In the genomic region with DNA sequence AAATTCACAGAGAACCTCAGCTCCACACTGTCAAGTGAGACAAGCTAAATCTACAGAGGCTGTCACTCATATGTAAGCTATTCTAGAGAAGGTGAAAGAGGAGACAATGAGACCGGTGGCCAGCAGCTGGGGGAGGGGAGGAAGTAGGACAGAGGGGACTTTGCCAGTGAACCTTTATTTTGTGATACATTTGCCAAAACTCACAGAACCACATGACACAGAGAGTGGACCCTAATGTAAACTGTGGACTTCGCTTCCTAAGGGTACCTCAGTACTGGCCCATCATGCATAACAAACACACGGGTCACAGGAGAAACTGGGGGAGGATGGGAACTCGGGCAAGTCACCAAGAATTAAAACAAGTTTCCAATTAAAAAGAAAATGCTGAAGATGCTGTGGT, we compare ENCODE assay signal across 19 mouse cellular contexts. TPM values are rescaled to one million over a fixed set of nuclear protein-coding genes. Genes with fewer than 3 reads are reported as not detected.
DNase-seq lines count a peak whose midpoint lies in the region; ATAC-seq and TF ChIP-seq lines count a peak whose summit lies in the region.
"Had no signal": no experiment of that assay in that cellular context is flagged by ENCODE, and none has a peak within 500 bp of the region (broad histone marks: within the 10 kb centered on the region; RNA-seq: fewer than 3 reads in every experiment).

No protein-coding gene starts in this region.

- no peak overlapping the region for H3K4me3 ChIP-seq in gastrocnemius, adult 2 months
- no peak overlapping the region for H3K4me3 ChIP-seq in liver, adult 2 months (ENCODE audit: insufficient read depth, low read depth, low read length)
- no peak overlapping the region for H3K4me3 ChIP-seq in liver, embryonic 12.5 days
- no peak overlapping the region for H3K4me3 ChIP-seq in kidney, adult 2 months (ENCODE audit: insufficient read depth, low read depth, low read length)
- H3K4me3 ChIP-seq: embryonic facial prominence, embryonic 13.5 days; forebrain, embryonic 12.5 days had no signal

- DNase-seq in gastrocnemius, adult 2 months, result no peak
- DNase-seq in gastrocnemius, adult 8-10 months (ENCODE audit: low spot score in 2 of 2), result no peak
- DNase-seq in liver, adult 2 months (ENCODE audit: extremely low read depth, low read depth, low spot score), result peak; percentile 94
- peak; percentile 94 for DNase-seq in kidney, adult 2 months
- DNase-seq in kidney, postnatal 25 days, result peak; percentile 80 to 88
- no peak for DNase-seq in cerebellum, adult 9-10 months
- DNase-seq in cerebellum, postnatal 4 days (ENCODE audit: low spot score in 2 of 2), result no peak
- DNase-seq: cerebellum, postnatal 14 days; heart, adult 11 months; heart, postnatal 4 days; midbrain, embryonic 14.5 days; thymus, postnatal 36 days had no signal

- peaks cover 58% of the 10 kb centered on the region for H3K79me2 ChIP-seq in liver, adult 2 months (ENCODE audit: control insufficient read depth, insufficient read depth, low read length)

- no peak for TF ChIP-seq POLR2A in liver, adult 2 months (IDR thresholded peaks at IDR 0.05; ENCODE audit: extremely low read depth, insufficient read depth, low read length)
- TF ChIP-seq POLR2A in kidney, adult 2 months (IDR thresholded peaks at IDR 0.05; ENCODE audit: low read depth, low read length), result no peak

- no peak overlapping the region for H3K9ac ChIP-seq in liver, adult 2 months (ENCODE audit: low read depth, low read length)
- H3K9ac ChIP-seq in liver, embryonic 12.5 days, result no peak overlapping the region
- H3K9ac ChIP-seq: forebrain, embryonic 12.5 days; liver, embryonic 14.5 days had no signal

- no peak overlapping the region for H3K4me2 ChIP-seq in liver, embryonic 12.5 days
- H3K4me2 ChIP-seq: embryonic facial prominence, embryonic 13.5 days; forebrain, embryonic 12.5 days had no signal

- H3K36me3 ChIP-seq in liver, adult 2 months (ENCODE audit: control insufficient read depth, insufficient read depth, low read length), result peaks cover 2% of the 10 kb centered on the region; the same call in 1 of the 2 replicates
- H3K36me3 ChIP-seq in liver, embryonic 12.5 days, result 0 out of 2 replicates have a peak, but pooled peaks cover 3% of the 10 kb centered on the region
- H3K36me3 ChIP-seq in kidney, adult 2 months (ENCODE audit: control insufficient read depth, insufficient read depth, low read length), result no peaks in the 10 kb centered on the region
- H3K36me3 ChIP-seq: forebrain, embryonic 12.5 days had no signal

- H3K9me3 ChIP-seq in liver, embryonic 12.5 days (replicated peaks), result no peaks in the 10 kb centered on the region
- H3K9me3 ChIP-seq: forebrain, embryonic 12.5 days had no signal

- no peak for TF ChIP-seq CTCF in gastrocnemius, adult 2 months (IDR thresholded peaks at IDR 0.05)
- TF ChIP-seq CTCF in liver, adult 2 months (IDR thresholded peaks at IDR 0.05; ENCODE audit: low read depth, low read length), result no peak
- TF ChIP-seq CTCF in kidney, adult 2 months (conservative IDR thresholded peaks at IDR 0.05; ENCODE audit: insufficient read depth, insufficient read length, low read depth, low read length), result no peak

- 11% methylated on average over 4 of the region's 4 CpGs for WGBS in liver, adult 2 months
- 63% methylated on average over 4 of the region's 4 CpGs for WGBS in liver, embryonic 12.5 days (ENCODE audit: insufficient replicate concordance)
- 18% methylated on average over 4 of the region's 4 CpGs for WGBS in kidney, adult 2 months

- H3K27ac ChIP-seq in gastrocnemius, adult 2 months, result peak overlapping the region; percentile 16; the same call in 1 of the 2 replicates
- H3K27ac ChIP-seq in liver, adult 2 months (replicated peaks; ENCODE audit: insufficient read depth, low read depth, low read length), result peak overlapping the region; percentile 99
- no peak overlapping the region for H3K27ac ChIP-seq in liver, embryonic 12.5 days
- H3K27ac ChIP-seq in kidney, adult 2 months (ENCODE audit: insufficient read depth, low read depth, low read length), result peak overlapping the region; percentile 90
- H3K27ac ChIP-seq: embryonic facial prominence, embryonic 13.5 days; forebrain, embryonic 12.5 days; liver, embryonic 14.5 days; macrophage had no signal

- ATAC-seq in liver, embryonic 12.5 days, result no peak
- ATAC-seq: inflammation-experienced regulatory T-cells, adult 6 months; Patski had no signal

- H3K4me1 ChIP-seq in liver, adult 2 months (ENCODE audit: control insufficient read depth, insufficient read depth, low read length), result peaks cover 56% of the 10 kb centered on the region
- H3K4me1 ChIP-seq in liver, embryonic 12.5 days, result peaks cover 75% of the 10 kb centered on the region
- peaks cover 45% of the 10 kb centered on the region for H3K4me1 ChIP-seq in kidney, adult 2 months (ENCODE audit: control insufficient read depth, insufficient read depth, low read length)

- intact Hi-C loops in gastrocnemius, adult 2 months (cut with DNase I), result no loop called here

- no peaks in the 10 kb centered on the region for H3K27me3 ChIP-seq in liver, adult 2 months (ENCODE audit: control insufficient read depth, insufficient read depth, low read length)
- no peaks in the 10 kb centered on the region for H3K27me3 ChIP-seq in liver, embryonic 12.5 days (replicated peaks)
- no peaks in the 10 kb centered on the region for H3K27me3 ChIP-seq in kidney, adult 2 months (replicated peaks; ENCODE audit: control insufficient read depth, insufficient read depth, low read length)
- H3K27me3 ChIP-seq: embryonic facial prominence, embryonic 13.5 days; forebrain, embryonic 12.5 days; Patski had no signal

RNA-seq across cellular contexts. Expression of a gene that starts 17.5 kb away (rescaled TPM):
- 10 to 100 TPM; 21.7 to 29.8 TPM for total RNA-seq in gastrocnemius, adult 2 months (2021)
- 10 to 100 TPM; 21.4 to 30.8 (median 24.5) TPM for total RNA-seq in gastrocnemius, adult 8-10 months (2022)
- 43.1 and 56.9 TPM in 2 replicates for total RNA-seq in liver, adult 2 months (2014; rRNA removed)
- polyA plus RNA-seq in liver, adult 2 months (2012; rRNA removed), result 85.1 and 88.2 TPM in 2 replicates
- polyA plus RNA-seq in liver, embryonic 12.5 days (2016; fragmentation: Nextera tagmentation; extraction: Ambion mirVana), result 33.8 TPM in 2 replicates
- polyA plus RNA-seq in kidney, adult 2 months (2012; rRNA removed), result 122 and 136 TPM in 2 replicates

Comparison
In these comparisons a context has a peak if more than half of its experiments do, and no peak if none do; other contexts are left out.
1. DNase-seq: peak in liver, adult 2 months (single experiment), kidney, adult 2 months (single experiment) and kidney, postnatal 25 days (2 of 2); none in gastrocnemius, adult 2 months (single experiment), gastrocnemius, adult 8-10 months (0 of 2), cerebellum, adult 9-10 months (single experiment) and cerebellum, postnatal 4 days (0 of 2).